Mouse (Mus musculus): Measurements from ENCODE around the gene Cbx8. TPM values are rescaled to one million over a fixed set of nuclear protein-coding genes. Genes with fewer than 3 reads are reported as not detected.

The Cbx8 gene
- total RNA-seq (2014; rRNA removed) = 10.0 and 11.4 TPM in 2 replicates
- polyA plus RNA-seq (2015; fragmentation: Nextera tagmentation; extraction: Ambion mirVana) = 6.5 and 7.6 TPM in 2 replicates

DNA sequence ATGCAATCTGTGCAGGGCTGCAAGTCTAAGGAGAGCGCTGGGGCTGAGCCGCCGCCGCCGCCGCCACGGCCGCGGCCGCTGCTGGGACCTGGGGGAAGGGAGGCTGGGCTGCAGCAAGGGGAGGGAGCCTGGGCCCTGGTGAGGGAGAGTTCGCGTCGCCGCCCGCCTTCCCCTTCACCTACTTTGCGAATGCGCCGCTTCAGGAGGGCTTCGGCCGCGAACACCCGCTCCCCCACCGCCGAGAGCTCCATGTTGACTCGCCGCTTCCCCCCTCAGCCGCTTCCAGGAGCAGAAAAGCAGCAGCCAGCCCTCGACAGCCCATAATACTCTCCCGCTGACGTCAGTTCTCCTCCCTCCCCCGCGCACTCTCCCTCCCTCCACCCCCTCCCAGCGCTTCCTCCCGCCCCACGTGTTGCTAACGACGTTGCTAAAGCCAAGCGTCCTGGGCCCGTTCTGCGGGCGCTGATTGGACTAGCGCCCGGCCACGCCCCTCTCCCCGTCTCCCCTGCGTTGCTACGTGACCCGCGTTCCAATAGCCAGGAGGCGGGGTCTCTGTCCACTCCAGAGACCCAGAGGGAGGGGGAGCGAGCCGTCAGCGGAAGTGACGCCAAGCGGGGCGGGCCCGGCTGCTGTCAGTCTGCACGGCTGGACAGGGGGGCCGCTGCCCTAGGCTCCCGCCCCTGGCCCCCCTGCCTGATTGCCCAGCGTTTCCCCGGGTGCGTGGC, at the start of gene Cbx8:
Cbx8 (minus strand) TSS at position 370 of the 725 bp plus-strand sequence.
- Histone ChIP-seq H3K27me3 (ENCODE audit: insufficient read depth, low read length) (peaks cover 31% of the 10 kb centered on the region), H3K36me3 (ENCODE audit: insufficient read depth, low read length) (peaks cover 10% of the 10 kb centered on the region; the same call in 1 of the 2 replicates), H3K9me3 (ENCODE audit: low read length) (no peaks in the 10 kb centered on the region), H3K4me1 (ENCODE audit: insufficient read depth, low read length) (peaks cover 13% of the 10 kb centered on the region), H3K27ac (peak within 1 kb of the TSS; percentile 89), H3K9ac (replicated peaks; ENCODE audit: low read length) (peak within 1 kb of the TSS; percentile 81), H3K4me3 (ENCODE audit: low read length) (peak within 1 kb of the TSS; percentile 81), H3K4me2 (ENCODE audit: low read depth, low read length) (peak within 1 kb of the TSS; percentile 94)
- peak; percentile 95 for ATAC-seq
- peak; percentile 100 for DNase-seq (ENCODE audit: low spot score)
- WGBS = 1% methylated on average over 61 of the region's 63 CpGs
- no peak for TF ChIP-seq CTCF (IDR thresholded peaks at IDR 0.05; ENCODE audit: low read depth)

GRCm38 (mm10) chr11:119090076-119090960, 49.5 kb upstream of the Cbx8 start:
- no peak for DNase-seq (ENCODE audit: low spot score)
- Histone ChIP-seq H3K9me3 (ENCODE audit: low read length) (no peaks in the 10 kb centered on the region), H3K9ac (replicated peaks; ENCODE audit: low read length) (peak overlapping the region; percentile 62), H3K4me2 (ENCODE audit: low read depth, low read length) (peak overlapping the region; percentile 88), H3K27me3 (ENCODE audit: insufficient read depth, low read length) (peaks cover 18% of the 10 kb centered on the region), H3K4me3 (ENCODE audit: low read length) (peak overlapping the region; percentile 57), H3K27ac (0 out of 2 replicates have a peak overlapping the region, but pooled peaks have one; percentile 28), H3K4me1 (ENCODE audit: insufficient read depth, low read length) (peaks cover 22% of the 10 kb centered on the region), H3K36me3 (ENCODE audit: insufficient read depth, low read length) (no peaks in the 10 kb centered on the region)
- no peak for TF ChIP-seq CTCF (IDR thresholded peaks at IDR 0.05; ENCODE audit: low read depth)
- WGBS = under 1% methylated on average over 65 of the region's 75 CpGs
- ATAC-seq = no peak; the same call in 1 of the 2 replicates

GRCm38 (mm10) chr11:119089235-119090075, 48.7 kb upstream of the Cbx8 start:
- DNase-seq (ENCODE audit: low spot score) = no peak

DNA sequence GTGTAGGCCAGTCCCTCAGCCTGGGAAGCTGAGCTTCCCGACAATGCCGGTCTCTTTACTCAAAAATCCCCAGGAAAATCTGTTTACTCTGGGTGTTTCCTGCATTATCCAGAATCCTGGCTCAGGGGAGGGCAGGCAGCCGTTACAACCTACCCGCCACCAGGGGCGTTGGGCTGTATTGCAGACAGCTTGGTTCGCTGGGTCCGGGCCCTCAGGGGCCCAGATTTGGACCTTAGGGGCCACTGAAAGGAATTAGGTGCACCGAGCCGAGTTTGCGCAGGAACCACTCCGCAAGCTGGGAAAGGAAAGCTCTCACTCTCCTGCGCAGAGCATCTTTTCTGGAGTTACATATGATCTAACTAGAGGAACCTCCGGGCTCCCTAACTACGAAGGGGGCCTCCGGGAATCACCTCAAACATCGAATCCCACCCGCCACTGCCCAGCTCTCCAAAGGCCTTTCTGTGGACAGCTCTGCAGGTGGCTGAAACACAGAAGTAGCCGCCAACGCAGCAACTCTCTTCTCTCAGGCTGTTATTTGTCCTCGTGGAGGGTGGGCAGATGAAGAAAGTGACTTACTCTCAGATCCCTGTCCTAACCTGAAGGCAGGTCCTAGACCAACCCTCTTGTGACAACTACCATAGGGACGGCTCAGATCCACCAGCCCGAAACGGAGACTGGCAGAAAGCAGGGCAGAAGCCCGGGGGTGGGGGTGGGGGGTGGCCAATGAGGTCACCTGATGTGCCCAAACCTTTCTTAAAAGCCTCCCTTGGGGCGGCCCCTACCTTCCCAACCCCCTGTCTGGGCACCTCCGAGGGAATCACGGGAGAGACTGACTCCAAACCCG, 47.8 kb upstream of the Cbx8 start:
- Histone ChIP-seq H3K36me3 (ENCODE audit: insufficient read depth, low read length) (no peaks in the 10 kb centered on the region), H3K4me3 (ENCODE audit: low read length) (no peak overlapping the region), H3K27me3 (ENCODE audit: insufficient read depth, low read length) (peaks cover 18% of the 10 kb centered on the region), H3K4me1 (ENCODE audit: insufficient read depth, low read length) (peaks cover 30% of the 10 kb centered on the region), H3K27ac (no peak overlapping the region), H3K9me3 (ENCODE audit: low read length) (no peaks in the 10 kb centered on the region), H3K4me2 (ENCODE audit: low read depth, low read length) (no peak overlapping the region), H3K9ac (replicated peaks; ENCODE audit: low read length) (no peak overlapping the region)
- ATAC-seq = no peak
- TF ChIP-seq CTCF (IDR thresholded peaks at IDR 0.05; ENCODE audit: low read depth) = peak; percentile 53
- peak; percentile 53 for DNase-seq (ENCODE audit: low spot score)
- 3% methylated on average over 28 of the region's 28 CpGs for WGBS

More at GRCm38 (mm10) chr11:119089235-119090075, 48.7 kb upstream of the Cbx8 start:
- H3K4me3 ChIP-seq (ENCODE audit: low read length) = peak overlapping the region; percentile 57
- no peak for TF ChIP-seq CTCF (IDR thresholded peaks at IDR 0.05; ENCODE audit: low read depth)
- H3K9me3 ChIP-seq (ENCODE audit: low read length) = no peaks in the 10 kb centered on the region
- peak overlapping the region; percentile 88 for H3K4me2 ChIP-seq (ENCODE audit: low read depth, low read length)
- H3K9ac ChIP-seq (replicated peaks; ENCODE audit: low read length) = peak overlapping the region; percentile 62
- H3K27me3 ChIP-seq (ENCODE audit: insufficient read depth, low read length) = peaks cover 18% of the 10 kb centered on the region
- H3K36me3 ChIP-seq (ENCODE audit: insufficient read depth, low read length) = no peaks in the 10 kb centered on the region
- WGBS = under 1% methylated on average over 41 of the region's 41 CpGs
- peaks cover 22% of the 10 kb centered on the region for H3K4me1 ChIP-seq (ENCODE audit: insufficient read depth, low read length)
- H3K27ac ChIP-seq = no peak overlapping the region
- no peak for ATAC-seq

DNA sequence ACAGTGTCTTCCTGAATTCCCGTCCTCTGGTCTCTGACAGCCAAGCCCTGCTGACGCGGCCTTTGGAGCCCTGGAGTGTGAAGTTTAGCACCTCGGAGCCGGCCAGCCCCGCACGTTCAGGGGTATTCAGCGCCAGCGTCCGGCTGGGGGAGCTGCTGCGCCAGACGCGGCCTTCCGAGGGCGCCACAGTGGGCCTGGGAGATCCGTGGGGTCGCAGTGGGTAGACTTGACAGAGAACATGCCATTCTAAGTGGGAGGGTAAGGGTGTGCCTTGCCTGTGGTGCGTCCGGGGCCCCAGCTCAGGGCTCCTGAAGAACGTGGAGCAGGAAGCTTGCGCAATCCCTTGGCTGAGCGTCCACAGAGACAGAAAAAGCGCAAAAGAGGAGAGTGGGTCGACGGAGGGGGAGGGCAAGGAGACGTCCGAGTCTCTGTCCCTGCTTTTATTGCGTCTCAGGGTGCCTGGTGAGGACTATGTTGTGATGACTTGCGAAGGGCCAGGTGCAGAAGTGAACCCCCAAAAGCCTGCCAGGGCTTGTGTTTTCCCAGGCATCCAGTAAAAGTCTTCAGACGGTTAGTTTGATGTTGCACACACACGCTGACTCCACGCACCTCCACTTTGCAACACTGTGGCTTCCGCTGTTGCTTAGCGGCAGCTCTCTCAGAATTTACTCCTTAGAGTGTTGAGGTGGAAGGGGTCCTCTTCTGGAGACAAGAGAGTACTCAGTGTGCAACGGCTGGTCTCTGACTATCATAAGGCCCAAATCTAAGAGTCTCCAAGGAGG, 46.7 kb upstream of the Cbx8 start:
- H3K4me1 ChIP-seq (ENCODE audit: insufficient read depth, low read length) = peaks cover 37% of the 10 kb centered on the region
- peaks cover 19% of the 10 kb centered on the region for H3K27me3 ChIP-seq (ENCODE audit: insufficient read depth, low read length)
- H3K4me2 ChIP-seq (ENCODE audit: low read depth, low read length) = no peak overlapping the region

More for the DNA sequence above, 46.7 kb upstream of the Cbx8 start:
- no peak overlapping the region for H3K4me3 ChIP-seq (ENCODE audit: low read length)
- H3K9me3 ChIP-seq (ENCODE audit: low read length) = no peaks in the 10 kb centered on the region
- H3K9ac ChIP-seq (replicated peaks; ENCODE audit: low read length) = no peak overlapping the region
- 5% methylated on average over 35 of the region's 35 CpGs for WGBS
- H3K27ac ChIP-seq = no peak overlapping the region
- DNase-seq (ENCODE audit: low spot score) (no peak), ATAC-seq (no peak)
- peak; percentile 47 for TF ChIP-seq CTCF (IDR thresholded peaks at IDR 0.05; ENCODE audit: low read depth)
- peaks cover under 1% of the 10 kb centered on the region; the same call in 1 of the 2 replicates for H3K36me3 ChIP-seq (ENCODE audit: insufficient read depth, low read length)

All from hindbrain, postnatal 0 days (tissue).